Mouse (Mus musculus) layer of hippocampus, adult 9-11 months (tissue): ENCODE results near the gene Kyat1.
"Not testable (repeated sequence)": the region's sequence is repeated elsewhere in the genome, so short reads cannot be mapped to it uniquely, and the experiment has no call there.

Experiments used
- DNase-seq: peaks from one replicate; pipeline ENCODE4 v3.0.0; 2022

The Kyat1 gene

DNA sequence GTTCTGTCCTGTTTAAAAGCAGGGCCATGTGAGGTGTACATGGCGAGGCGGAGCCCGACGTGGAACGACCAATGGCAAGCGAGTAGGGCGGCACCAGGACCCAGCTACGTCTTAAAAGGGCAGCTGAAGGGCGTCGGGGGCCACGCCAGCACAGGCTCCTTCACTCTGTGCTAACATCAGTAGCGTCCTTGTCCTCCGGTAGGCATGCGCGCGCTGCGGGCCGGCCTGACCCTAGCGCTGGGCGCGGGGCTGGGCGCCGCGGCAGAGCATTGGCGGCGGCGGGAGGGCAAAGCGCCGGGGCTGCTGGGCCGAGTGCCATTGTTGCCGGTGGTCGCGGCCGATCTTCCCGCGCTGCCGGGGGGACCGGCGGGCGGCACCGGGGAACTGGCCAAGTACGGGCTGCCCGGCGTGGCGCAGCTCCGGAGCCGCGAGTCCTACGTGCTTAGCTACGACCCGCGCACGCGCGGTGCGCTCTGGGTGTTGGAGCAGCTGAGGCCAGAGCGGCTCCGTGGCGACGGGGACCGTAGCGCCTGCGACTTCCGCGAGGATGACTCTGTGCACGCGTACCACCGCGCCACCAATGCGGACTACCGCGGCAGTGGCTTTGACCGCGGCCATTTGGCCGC, 34.2 kb downstream of the Kyat1 start, which contains the start of gene Endog:
Endog (plus strand) TSS at position 123 of the 626 bp plus-strand sequence.
- peak; percentile 92 for DNase-seq

DNA sequence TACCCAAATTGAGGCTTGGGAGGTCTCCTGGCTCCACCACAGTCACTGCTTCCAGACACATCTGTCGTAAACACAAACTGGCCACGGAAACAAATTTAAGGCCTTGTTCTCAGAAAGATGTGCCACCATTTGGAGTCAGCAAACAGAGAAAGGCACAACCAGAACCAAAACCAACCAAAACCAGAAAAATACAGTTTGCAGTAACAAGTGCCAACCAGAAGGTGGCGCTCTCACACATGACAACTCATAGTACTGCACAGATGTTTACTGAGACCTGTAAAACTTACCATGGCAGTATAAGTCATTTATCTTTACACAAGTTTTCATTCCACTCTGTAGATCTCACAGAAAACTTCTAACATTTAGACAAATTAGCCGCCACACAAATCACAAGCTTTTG, 39.0 kb downstream of the Kyat1 start:
- DNase-seq = no peak

DNA sequence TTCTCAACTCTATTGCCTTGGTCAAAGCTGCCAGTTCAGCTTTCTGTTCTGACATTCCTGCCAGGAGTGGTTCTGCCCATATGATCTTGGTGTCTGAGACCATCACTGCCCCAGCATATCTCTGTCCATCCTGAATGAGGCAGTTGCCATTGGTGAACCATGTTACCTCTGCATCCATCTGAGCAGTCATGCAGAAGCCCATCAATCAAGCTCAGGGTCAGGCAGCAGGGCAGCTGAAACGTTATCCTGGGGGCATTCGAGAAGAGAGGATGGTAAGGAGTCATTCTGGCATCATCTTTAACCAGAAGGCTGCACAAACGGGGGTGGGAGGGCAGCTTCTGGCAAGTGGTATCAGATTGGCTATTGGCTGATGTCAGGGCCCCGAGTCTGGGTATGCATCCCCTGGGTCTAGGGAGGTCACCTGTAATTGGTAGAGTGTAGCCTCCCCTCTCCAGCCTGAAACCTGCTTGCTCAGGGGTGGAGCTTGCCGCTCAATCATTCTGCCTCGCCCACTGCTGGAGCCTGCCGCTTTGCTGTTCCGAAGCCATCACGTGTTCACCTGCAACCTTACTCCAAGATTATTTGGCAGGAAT, 41.2 kb downstream of the Kyat1 start:
- DNase-seq = no peak

DNA sequence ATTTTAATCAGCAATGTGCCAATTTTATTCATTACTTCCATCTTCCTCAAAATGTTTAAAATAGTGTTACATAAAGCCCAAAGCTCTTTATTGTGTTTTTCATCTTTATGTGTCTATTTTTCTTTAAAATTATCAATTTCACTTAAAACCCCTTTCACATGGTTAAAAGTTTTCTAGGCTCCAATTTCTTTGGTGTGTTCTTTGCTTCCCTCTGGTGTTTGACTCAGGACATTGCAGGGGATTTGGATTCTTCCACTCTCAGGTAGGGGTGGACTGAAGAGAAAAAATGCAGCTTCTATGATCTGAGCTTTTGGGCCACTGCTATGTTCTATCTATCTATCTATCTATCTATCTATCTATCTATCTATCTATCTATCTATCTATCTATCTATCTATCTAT, 43.8 kb downstream of the Kyat1 start:
- no peak for DNase-seq

DNA sequence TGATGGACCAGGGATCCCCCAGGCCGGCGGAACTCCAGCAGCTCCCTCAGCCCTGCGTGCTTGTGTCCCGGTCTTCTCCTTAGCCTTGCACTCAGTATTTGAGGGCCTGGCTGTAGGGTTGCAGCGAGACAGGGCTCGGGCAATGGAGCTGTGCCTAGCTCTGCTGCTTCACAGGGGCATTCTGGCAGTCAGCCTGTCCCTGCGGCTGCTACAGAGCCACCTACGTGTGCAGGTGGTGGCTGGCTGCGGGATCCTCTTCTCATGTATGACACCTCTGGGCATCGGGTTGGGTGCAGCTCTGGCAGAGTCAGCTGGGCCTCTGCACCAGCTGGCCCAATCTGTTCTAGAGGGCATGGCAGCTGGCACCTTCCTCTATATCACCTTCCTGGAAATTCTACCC, 45.8 kb downstream of the Kyat1 start:
- DNase-seq = not testable (repeated sequence)

DNA sequence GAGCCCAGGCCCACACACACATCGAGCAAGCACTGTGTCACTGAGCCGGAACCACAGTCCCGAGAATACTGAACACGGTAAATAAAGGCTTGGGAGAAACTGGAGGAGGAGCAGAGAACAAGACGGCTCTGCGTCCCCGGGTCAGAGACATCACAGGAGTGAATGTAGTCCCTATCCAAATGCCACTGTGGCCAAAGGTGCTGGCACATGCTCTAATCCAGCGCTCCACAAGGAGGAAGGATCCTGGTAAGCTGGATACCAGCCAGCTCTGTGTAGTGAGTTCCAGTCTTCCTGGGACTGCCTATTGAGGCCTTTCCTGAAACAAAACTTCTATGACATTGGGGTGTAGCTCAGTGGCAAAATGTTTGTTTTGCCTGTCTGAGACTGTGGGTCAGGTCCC, 53.0 kb downstream of the Kyat1 start:
- DNase-seq = no peak

DNA sequence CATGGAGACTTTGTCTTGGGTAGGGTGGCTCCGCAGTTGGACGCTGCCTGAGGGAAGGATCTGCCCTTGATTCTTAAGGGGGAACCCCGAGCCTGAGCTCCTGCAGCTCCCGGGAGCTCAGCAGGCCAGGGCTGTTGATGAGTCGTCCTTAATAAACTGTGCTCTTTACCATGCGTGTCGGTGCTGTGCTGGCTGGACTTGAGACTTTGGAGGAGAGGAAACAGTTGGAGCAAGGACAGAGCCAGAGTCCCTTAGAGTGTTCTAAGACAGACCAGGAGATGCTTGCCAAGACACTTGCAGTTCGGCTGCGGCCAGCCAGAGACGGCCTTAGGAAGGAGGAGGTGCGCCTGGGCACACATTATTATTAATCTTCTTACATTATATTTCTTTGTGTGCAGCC, 53.8 kb downstream of the Kyat1 start:
- DNase-seq = no peak

DNA sequence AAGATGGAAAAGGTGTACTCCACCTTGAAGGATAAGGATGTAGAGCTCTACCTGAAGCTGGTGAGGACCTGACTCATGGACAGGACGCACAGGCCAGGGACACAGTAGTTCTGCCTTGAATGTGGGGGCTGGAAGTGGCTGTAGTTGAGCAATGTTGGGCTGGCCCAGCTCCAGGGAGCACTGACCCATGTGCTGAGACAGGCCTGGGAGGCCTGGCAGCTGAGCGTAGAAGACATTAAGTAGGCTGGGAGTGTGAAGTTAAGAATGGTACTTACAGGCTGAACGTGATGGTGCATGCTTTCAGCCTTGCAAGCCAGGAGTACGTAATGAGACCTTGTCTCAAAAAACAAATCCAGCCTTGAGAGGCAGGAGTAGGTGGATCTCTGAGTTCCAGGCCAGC, 58.2 kb downstream of the Kyat1 start:
- DNase-seq = no peak

DNA sequence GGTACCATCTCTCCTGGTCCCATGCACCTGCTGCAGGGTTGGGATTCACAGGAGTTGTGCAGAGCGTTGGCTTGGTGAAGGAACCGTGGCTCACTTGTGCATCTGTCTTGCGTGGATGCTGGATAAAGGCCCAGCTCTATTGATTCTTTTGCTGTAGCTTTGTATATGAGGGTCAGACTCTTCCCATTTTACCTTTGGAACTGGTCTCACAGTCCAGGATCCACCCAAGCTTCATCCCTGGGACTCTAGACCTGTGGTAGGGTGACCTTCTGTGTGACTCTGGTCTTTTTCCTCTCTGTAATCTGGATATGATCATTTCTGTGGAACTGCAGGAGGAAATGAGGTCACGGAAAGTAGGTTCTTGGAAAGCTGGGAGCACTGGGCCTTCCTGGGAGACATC, 61.2 kb downstream of the Kyat1 start:
- DNase-seq = no peak

DNA sequence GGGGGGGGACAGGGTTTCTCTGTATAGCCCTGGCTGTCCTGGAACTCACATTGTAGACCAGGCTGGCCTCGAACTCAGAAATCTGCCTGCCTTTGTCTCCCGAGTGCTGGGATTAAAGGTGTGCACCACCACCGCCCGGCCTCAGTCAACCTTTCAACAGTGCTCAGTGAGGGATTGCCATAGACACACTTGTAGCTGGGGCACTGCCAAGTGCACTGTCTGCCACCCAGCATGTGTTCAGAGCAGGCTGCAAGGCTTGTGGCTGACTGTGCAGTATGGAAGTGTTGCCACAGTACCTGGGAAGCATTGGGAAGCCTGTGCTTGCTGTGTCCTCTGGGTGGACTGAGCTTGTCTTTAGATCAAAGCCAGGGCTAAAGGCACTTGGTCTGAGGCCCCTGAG, 65.6 kb downstream of the Kyat1 start:
- not testable (repeated sequence) for DNase-seq

DNA sequence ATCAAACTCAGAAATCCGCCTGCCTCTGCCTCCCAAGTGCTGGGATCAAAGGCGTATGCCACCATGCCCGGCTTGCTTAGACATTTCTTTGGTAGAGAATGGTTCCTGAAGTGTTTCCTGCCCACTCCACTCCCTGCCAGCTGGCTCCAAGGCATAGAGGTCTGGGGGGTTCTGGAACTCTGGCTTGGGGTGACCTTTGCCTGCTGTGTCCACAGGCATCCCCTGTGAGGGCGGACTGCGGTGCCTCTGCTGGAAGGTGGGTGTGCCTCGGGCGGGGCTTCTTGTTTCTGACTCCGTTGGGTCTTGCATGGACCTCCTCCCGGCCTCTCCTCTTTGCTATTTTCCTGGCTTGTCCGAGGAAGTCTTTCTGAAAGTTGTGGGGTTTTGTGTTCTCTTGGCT, 69.2 kb downstream of the Kyat1 start:
- no peak for DNase-seq
